Mouse (Mus musculus): ENCODE measurements around the gene Macrod2. TPM values are rescaled to one million over a fixed set of nuclear protein-coding genes. Genes with fewer than 3 reads are reported as not detected.

Macrod2 gene
- polyA plus RNA-seq, 1 experiment from 2014 or later: 47.6 TPM

DNA sequence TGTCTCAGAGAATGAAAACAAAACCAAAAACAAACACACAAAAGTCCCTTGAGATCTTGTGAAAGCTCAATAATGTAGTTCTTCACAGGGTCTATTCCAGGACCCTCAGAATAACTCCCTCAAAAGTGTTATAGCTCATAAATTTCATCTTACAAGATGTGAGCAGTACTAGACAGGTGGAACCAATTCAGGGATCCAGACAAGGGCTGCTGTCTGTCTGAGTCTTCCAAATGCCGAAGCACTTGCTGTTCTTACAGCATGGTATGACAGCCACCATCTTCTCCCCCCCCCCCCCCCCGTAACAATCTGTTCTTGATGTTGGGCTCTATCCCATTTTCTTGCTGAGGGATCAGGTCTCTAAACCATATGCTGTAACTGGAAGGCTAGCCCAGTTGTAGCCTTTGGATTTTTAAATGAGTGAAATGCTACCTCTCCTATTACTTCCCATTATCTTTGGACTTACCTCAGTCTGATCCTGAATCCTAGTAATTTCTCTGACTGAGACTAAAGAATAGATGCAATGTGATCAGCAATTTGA, 1468.6 kb downstream of the Macrod2 start:
- WGBS: 76% methylated on average over 2 of the region's 2 CpGs
- no peaks in the 10 kb centered on the region for H3K27me3 ChIP-seq (ENCODE audit: control insufficient read depth, insufficient read depth, low read length)
- no peak overlapping the region for H3K4me2 ChIP-seq (ENCODE audit: low read depth, low read length, severe bottlenecking)
- no peak overlapping the region for H3K27ac ChIP-seq (ENCODE audit: low read depth, low read length)
- H3K4me1 ChIP-seq (replicated peaks; ENCODE audit: control insufficient read depth, insufficient read depth, low read length): no peaks in the 10 kb centered on the region
- no peak overlapping the region for H3K9ac ChIP-seq (ENCODE audit: low read length)
- DNase-seq (ENCODE audit: low spot score) (no peak), ATAC-seq (replicated peaks; ENCODE audit: low FRiP score) (no peak)
- H3K36me3 ChIP-seq (ENCODE audit: control insufficient read depth, insufficient read depth, low read length): no peaks in the 10 kb centered on the region
- no peak overlapping the region for H3K4me3 ChIP-seq (ENCODE audit: low read depth, low read length)
- no peaks in the 10 kb centered on the region for H3K9me3 ChIP-seq (ENCODE audit: control insufficient read depth, low read length)

DNA sequence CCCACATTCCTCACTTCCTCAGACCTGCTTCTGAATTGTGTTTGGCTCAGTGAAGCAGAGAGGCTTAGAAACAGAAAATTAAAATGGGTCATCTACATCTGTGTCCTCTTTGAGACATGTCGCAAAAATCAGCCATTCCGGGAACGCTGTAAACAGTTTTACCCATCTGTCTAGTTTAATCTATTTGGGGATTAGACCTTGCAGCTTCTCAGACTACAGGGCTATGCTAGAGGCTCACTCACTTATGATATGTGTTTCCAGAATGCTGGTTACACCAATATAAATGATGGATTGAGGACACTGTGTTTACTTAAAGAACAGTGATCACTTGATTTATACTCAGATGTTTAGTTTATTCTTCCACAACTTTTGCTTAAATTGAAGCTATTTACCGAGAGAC, 1475.8 kb downstream of the Macrod2 start:
- WGBS: 91% methylated on average over 4 of the region's 4 CpGs
- ATAC-seq (replicated peaks; ENCODE audit: low FRiP score) (no peak), DNase-seq (ENCODE audit: low spot score) (no peak)

DNA sequence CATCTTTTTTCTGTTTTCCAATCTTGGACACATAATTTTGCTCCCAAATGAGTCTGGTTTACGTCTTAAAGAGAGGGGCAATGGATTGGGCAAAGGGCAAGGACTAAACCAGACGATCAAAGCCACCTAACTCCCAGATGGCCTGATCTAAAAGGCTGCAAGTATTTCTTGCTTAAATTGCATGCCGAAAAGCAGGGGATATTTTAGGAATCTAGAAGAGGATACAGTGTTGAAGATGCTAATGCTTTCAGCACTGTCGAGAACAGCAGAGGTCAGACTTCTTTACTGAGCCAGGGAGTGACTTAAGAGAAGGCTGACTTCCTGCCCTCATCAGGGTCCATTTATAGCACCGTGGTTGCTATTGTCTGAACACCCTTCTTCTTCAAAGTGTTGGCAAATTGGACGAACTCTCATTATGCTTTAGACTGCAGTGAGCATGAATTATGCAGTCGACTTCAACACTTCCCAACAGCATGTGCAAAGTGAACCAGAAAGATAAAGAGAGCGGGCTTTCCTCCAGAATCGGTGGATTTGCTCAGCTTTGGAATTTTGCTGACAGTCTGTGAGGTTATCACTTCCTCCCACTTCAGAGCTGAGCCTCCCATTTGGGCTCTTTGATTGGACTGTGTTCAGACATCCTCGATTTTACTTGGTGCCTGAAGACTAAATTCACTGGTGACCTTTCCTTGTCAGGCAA, 1481.2 kb downstream of the Macrod2 start:
- ATAC-seq (replicated peaks; ENCODE audit: low FRiP score) (no peak), DNase-seq (ENCODE audit: low spot score) (no peak)
- Histone ChIP-seq H3K27me3 (ENCODE audit: control insufficient read depth, insufficient read depth, low read length) (no peaks in the 10 kb centered on the region), H3K27ac (ENCODE audit: low read depth, low read length) (no peak overlapping the region), H3K4me2 (ENCODE audit: low read depth, low read length, severe bottlenecking) (no peak overlapping the region), H3K9ac (ENCODE audit: low read length) (no peak overlapping the region), H3K4me1 (replicated peaks; ENCODE audit: control insufficient read depth, insufficient read depth, low read length) (no peaks in the 10 kb centered on the region), H3K9me3 (ENCODE audit: control insufficient read depth, low read length) (no peaks in the 10 kb centered on the region), H3K4me3 (ENCODE audit: low read depth, low read length) (no peak overlapping the region), H3K36me3 (ENCODE audit: control insufficient read depth, insufficient read depth, low read length) (no peaks in the 10 kb centered on the region)
- 64% methylated on average over 10 of the region's 10 CpGs for WGBS

More for the DNA sequence above, 1475.8 kb downstream of the Macrod2 start:
- Histone ChIP-seq H3K9me3 (ENCODE audit: control insufficient read depth, low read length) (no peaks in the 10 kb centered on the region), H3K9ac (ENCODE audit: low read length) (no peak overlapping the region), H3K4me3 (ENCODE audit: low read depth, low read length) (no peak overlapping the region), H3K36me3 (ENCODE audit: control insufficient read depth, insufficient read depth, low read length) (no peaks in the 10 kb centered on the region), H3K27me3 (ENCODE audit: control insufficient read depth, insufficient read depth, low read length) (no peaks in the 10 kb centered on the region), H3K4me1 (replicated peaks; ENCODE audit: control insufficient read depth, insufficient read depth, low read length) (no peaks in the 10 kb centered on the region), H3K4me2 (ENCODE audit: low read depth, low read length, severe bottlenecking) (no peak overlapping the region), H3K27ac (ENCODE audit: low read depth, low read length) (no peak overlapping the region)

DNA sequence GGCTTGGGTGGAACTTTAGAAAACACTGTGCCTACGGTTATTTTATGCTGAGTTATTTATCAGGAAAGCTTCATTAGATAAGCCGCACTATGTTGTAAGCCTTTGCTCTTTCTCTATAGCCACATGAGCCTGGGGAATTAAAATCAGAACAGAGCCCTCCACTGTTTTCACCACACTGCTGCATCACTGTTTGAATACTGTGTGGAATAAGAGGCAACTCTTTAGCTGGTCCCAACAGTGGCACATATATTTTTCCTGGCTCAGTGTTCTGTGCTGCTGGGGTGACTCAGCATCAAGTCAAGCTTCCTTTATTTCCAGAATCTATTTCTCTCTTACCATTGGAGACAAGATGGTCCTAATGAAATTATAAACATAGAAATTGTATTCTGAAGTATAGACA, 1481.8 kb downstream of the Macrod2 start:
- no peak overlapping the region for H3K4me2 ChIP-seq (ENCODE audit: low read depth, low read length, severe bottlenecking)
- no peak overlapping the region for H3K27ac ChIP-seq (ENCODE audit: low read depth, low read length)
- H3K4me1 ChIP-seq (replicated peaks; ENCODE audit: control insufficient read depth, insufficient read depth, low read length): no peaks in the 10 kb centered on the region
- whole genome bisulfite sequencing: 91% methylated on average over 2 of the region's 2 CpGs
- ATAC-seq (replicated peaks; ENCODE audit: low FRiP score) (no peak), DNase-seq (ENCODE audit: low spot score) (no peak)
- no peak overlapping the region for H3K4me3 ChIP-seq (ENCODE audit: low read depth, low read length)
- no peaks in the 10 kb centered on the region for H3K36me3 ChIP-seq (ENCODE audit: control insufficient read depth, insufficient read depth, low read length)
- no peaks in the 10 kb centered on the region for H3K27me3 ChIP-seq (ENCODE audit: control insufficient read depth, insufficient read depth, low read length)
- H3K9me3 ChIP-seq (ENCODE audit: control insufficient read depth, low read length): no peaks in the 10 kb centered on the region
- no peak overlapping the region for H3K9ac ChIP-seq (ENCODE audit: low read length)

DNA sequence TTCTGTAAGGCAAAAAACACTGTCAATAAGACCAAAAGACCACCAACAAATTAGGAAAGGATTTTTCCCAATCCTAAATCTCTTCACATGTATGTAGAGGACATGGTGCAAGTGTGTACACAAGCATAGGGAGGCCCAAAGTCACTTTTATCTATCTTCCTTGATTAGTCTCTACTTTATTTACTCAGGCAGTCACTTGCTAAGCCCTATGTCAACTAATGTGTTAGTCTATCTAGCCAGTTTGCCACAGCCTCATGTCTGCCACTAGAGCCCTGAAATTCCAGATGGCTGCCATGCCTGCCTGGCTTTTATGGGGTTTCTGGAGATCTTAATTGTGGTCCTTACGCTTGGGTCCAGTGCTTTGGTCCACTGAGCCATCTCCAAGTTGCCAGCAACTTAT, 1483.4 kb downstream of the Macrod2 start:
- no peaks in the 10 kb centered on the region for H3K27me3 ChIP-seq (ENCODE audit: control insufficient read depth, insufficient read depth, low read length)
- no peak overlapping the region for H3K27ac ChIP-seq (ENCODE audit: low read depth, low read length)
- DNase-seq (ENCODE audit: low spot score) (no peak), ATAC-seq (replicated peaks; ENCODE audit: low FRiP score) (no peak)
- WGBS: 89% methylated on average over 1 of the region's 1 CpGs
- no peak overlapping the region for H3K9ac ChIP-seq (ENCODE audit: low read length)
- H3K4me1 ChIP-seq (replicated peaks; ENCODE audit: control insufficient read depth, insufficient read depth, low read length): no peaks in the 10 kb centered on the region
- no peaks in the 10 kb centered on the region for H3K36me3 ChIP-seq (ENCODE audit: control insufficient read depth, insufficient read depth, low read length)
- no peaks in the 10 kb centered on the region for H3K9me3 ChIP-seq (ENCODE audit: control insufficient read depth, low read length)
- H3K4me2 ChIP-seq (ENCODE audit: low read depth, low read length, severe bottlenecking): no peak overlapping the region
- H3K4me3 ChIP-seq (ENCODE audit: low read depth, low read length): no peak overlapping the region

DNA sequence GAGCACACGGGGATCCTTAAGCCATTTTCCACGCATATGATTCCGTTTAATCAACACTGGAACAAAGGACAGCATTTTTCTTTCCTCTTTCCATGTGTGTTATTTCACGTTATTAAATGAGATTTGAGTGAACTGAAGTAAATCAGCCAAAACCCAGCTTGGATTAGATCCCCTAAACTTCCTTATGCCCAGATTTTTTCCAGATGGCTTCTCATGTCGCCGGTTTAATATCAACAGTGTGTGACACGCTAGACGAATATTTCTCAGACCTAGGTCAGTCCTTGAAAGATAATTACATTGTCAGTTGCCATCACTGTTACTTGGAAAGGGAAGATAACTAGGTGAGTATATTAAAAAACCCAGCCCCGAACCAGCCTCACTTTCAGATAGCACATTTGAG, 1484.6 kb downstream of the Macrod2 start:
- ATAC-seq (replicated peaks; ENCODE audit: low FRiP score): no peak

DNA sequence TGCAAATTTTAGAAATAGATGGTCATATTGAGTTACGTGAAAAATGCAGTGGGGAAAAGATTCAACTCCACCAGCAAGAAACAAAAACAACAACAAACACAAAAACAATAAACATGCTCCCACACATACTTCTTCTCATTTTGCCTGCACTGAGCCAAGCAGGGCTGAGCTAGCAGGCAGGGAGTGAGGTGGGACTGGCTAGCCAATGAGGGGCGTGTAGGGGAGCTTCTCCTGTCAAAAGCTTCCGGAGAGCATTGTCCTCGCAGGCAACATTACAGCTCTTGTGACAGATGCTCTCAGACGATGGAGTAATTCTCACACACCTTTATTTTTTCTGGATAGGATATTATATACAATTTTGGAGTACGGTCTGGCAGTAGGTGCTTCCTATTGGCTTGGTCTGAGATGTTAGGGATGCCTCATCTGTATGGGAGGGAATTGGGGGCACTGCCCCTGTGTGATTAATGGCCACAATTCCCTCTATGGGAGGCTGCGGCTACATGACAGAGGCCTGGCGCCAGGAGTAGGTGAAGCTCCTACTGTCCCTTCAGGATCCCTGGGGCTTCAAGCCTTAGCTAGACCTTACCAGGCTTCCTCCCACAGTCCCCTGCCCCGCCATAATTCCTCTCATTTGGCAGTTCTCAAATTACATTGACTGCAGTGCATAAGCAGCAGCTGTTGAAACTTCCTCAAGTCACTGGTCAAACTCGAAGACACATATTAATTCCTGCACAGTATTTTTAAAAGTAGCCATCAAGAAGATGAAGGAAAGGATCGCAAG, 1491.8 kb downstream of the Macrod2 start:
- DNase-seq (ENCODE audit: low spot score): no peak
- H3K27ac ChIP-seq (ENCODE audit: low read depth, low read length): no peak overlapping the region
- no peaks in the 10 kb centered on the region for H3K36me3 ChIP-seq (ENCODE audit: control insufficient read depth, insufficient read depth, low read length)
- H3K27me3 ChIP-seq (ENCODE audit: control insufficient read depth, insufficient read depth, low read length): no peaks in the 10 kb centered on the region
- no peak overlapping the region for H3K4me3 ChIP-seq (ENCODE audit: low read depth, low read length)
- no peaks in the 10 kb centered on the region for H3K9me3 ChIP-seq (ENCODE audit: control insufficient read depth, low read length)
- no peak for ATAC-seq (replicated peaks; ENCODE audit: low FRiP score)
- no peak overlapping the region for H3K4me2 ChIP-seq (ENCODE audit: low read depth, low read length, severe bottlenecking)
- 73% methylated on average over 11 of the region's 11 CpGs for WGBS
- H3K4me1 ChIP-seq (replicated peaks; ENCODE audit: control insufficient read depth, insufficient read depth, low read length): no peaks in the 10 kb centered on the region
- no peak overlapping the region for H3K9ac ChIP-seq (ENCODE audit: low read length)

More for the DNA sequence above, 1484.6 kb downstream of the Macrod2 start:
- WGBS: 69% methylated on average over 9 of the region's 9 CpGs
- H3K4me1 ChIP-seq (replicated peaks; ENCODE audit: control insufficient read depth, insufficient read depth, low read length): no peaks in the 10 kb centered on the region
- H3K27me3 ChIP-seq (ENCODE audit: control insufficient read depth, insufficient read depth, low read length): no peaks in the 10 kb centered on the region
- DNase-seq (ENCODE audit: low spot score): no peak
- H3K9ac ChIP-seq (ENCODE audit: low read length): no peak overlapping the region
- no peaks in the 10 kb centered on the region for H3K9me3 ChIP-seq (ENCODE audit: control insufficient read depth, low read length)
- H3K27ac ChIP-seq (ENCODE audit: low read depth, low read length): no peak overlapping the region
- H3K36me3 ChIP-seq (ENCODE audit: control insufficient read depth, insufficient read depth, low read length): no peaks in the 10 kb centered on the region
- H3K4me2 ChIP-seq (ENCODE audit: low read depth, low read length, severe bottlenecking): no peak overlapping the region
- no peak overlapping the region for H3K4me3 ChIP-seq (ENCODE audit: low read depth, low read length)

DNA sequence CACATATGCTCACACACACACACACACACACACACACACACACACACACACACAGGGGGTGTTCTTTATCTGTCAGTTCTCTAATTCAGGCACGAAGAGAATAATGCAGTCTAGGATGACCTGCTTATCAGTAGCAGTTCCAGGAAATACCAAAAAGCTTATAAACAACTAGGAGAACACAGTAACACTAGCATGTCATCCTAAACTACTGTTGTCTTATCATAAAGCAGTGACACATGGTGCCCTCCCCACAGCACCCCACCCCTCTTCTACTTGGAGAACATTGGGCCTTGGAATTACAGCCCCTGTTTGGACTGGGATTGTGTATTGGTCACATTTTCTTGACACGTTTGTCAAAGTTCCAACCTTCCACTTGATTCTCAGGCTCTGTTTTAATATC, 1494.4 kb downstream of the Macrod2 start:
- H3K4me2 ChIP-seq (ENCODE audit: low read depth, low read length, severe bottlenecking): no peak overlapping the region
- WGBS: 91% methylated on average over 2 of the region's 2 CpGs

More for the DNA sequence above, 1494.4 kb downstream of the Macrod2 start:
- Histone ChIP-seq H3K4me3 (ENCODE audit: low read depth, low read length) (no peak overlapping the region), H3K27ac (ENCODE audit: low read depth, low read length) (no peak overlapping the region), H3K27me3 (ENCODE audit: control insufficient read depth, insufficient read depth, low read length) (no peaks in the 10 kb centered on the region), H3K4me1 (replicated peaks; ENCODE audit: control insufficient read depth, insufficient read depth, low read length) (no peaks in the 10 kb centered on the region), H3K36me3 (ENCODE audit: control insufficient read depth, insufficient read depth, low read length) (no peaks in the 10 kb centered on the region), H3K9me3 (ENCODE audit: control insufficient read depth, low read length) (no peaks in the 10 kb centered on the region), H3K9ac (ENCODE audit: low read length) (no peak overlapping the region)
- ATAC-seq (replicated peaks; ENCODE audit: low FRiP score): no peak
- DNase-seq (ENCODE audit: low spot score): no peak
